Mouse (Mus musculus) fibroblast of lung, adult 2 months (primary cell): ENCODE data around the gene Inip.

Source experiments
- DNase-seq: peaks from one replicate; pipeline ENCODE4 v3.0.0-alpha.2; 2011; ENCODE audit warnings: low read depth

The Inip gene

DNA sequence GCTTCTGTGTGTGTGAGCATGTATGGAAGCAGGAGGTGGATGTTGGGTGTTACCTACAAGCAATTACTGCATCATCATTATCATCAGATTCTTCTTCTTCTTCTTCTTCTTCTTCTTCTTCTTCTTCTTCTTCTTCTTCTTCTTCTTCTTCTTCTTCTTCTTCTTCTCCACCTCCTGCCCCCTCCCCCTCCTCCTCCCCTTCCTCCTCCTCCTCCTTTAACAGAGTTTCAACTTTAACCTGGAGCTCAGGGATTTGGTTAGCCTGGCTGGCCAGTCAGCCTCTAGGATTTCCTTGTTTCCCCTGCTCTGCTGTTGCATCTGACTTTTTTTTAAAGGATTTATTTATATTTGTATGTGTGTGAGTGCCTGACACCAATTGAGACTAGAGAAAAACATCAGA is at the start of gene Inip:
Gene Inip (minus strand): TSS at position 101 of the 400 bp plus-strand sequence.
- no peak for DNase-seq

GRCm38 (mm10) chr4:59850181-59850580 is 48.8 kb upstream of the Inip start:
- DNase-seq, result no peak

DNA sequence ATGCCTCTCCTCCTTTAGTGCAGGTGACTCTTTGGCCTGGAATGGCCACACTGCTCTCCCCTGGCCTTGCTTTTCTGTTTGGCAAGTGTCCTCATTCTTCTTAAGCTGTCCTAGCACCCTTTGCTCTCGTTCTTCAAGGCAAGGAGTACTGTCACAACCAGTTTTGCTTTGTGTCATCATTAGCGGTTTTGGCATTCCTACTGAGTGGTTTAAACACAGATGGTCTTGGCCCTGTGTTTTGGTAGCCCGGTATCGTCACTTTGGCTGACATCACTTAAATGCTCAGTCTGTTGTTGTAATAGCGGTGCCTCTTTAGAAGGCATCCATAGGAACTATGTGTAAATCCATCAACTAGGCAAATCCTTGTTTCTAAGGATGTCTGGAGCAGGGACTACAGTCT is 46.1 kb upstream of the Inip start:
- no peak for DNase-seq

DNA sequence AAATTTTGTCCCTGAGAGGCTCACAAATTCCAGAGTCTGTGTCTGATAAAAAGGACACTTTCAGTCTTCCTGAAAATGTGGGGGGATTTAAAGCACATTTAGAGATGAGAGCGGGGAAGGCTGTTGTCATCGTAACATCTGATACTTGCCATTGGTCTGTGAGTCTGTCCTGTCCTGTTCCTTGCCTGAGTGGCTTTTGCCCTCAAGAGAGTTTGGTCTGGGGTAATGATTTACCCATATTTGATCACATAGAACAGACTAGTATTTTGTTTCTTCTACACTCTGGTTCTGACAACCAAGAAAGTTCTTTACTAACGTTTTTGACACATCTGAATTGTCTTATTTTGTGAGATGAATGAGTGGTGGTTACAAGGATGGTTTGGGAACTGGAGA is 43.9 kb upstream of the Inip start:
- DNase-seq, result no peak

DNA sequence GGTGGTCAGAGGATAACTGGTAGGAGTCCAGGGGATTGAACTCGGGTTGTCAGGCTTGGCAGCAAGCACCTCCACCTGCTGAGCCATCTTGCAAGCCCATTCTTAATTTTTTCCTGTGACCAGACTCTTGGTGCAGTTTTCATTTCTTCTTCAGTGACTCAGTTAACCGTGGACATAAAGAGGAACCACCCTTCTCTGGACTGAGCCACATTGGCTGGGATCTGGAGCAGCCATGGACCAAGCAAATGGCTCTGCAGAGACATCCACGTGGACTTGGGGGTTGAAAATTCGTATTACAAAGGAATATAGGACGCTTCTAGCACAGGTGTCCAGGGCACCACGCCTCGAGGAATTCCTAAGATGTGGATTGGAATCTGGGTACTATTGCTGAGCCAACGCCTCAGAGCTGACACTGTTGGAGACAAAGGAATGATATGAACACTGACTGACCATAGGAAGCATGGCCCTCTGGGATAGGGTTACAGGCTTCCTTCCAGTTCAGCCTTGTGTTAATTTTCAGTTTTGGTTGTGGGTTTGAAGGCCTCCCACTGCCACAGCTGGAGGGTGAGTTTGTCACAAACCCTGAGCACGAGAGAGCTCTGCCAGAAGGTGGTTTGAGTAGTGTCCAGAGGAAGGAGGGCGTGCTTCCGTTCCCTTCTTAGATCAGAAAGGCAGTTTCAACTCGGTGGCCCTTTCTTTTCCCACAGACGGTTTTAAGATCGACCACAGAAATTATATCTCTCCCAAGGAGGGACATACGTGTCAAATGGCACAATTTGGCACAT is 43.3 kb upstream of the Inip start:
- DNase-seq, result no peak

GRCm38 (mm10) chr4:59837659-59838058 is 36.3 kb upstream of the Inip start:
- DNase-seq, result no peak

- no peak for DNase-seq
Observed at GRCm38 (mm10) chr4:59832810-59833209, 31.4 kb upstream of the Inip start.

- no peak for DNase-seq
Observed at GRCm38 (mm10) chr4:59831038-59831437, 29.6 kb upstream of the Inip start.

DNA sequence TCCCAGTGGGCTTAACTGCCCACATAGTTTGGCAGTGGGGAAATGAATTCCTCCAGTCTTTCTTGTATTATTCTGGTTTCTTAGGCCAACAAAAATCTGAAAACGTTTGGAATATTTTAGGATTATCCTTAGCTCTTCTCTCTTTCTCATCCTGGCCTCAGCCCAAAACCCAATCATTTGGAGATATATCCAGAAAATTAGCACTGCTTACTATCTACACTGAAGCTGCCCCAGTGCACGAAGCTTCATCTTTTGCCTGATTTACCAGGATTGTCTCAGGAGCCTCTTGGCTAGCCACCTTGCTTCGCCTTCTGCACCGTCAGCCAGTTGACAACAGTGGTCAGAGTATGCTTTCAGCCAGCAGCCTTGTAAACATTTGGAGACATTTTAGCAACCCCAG is 27.7 kb upstream of the Inip start:
- DNase-seq, result no peak

DNA sequence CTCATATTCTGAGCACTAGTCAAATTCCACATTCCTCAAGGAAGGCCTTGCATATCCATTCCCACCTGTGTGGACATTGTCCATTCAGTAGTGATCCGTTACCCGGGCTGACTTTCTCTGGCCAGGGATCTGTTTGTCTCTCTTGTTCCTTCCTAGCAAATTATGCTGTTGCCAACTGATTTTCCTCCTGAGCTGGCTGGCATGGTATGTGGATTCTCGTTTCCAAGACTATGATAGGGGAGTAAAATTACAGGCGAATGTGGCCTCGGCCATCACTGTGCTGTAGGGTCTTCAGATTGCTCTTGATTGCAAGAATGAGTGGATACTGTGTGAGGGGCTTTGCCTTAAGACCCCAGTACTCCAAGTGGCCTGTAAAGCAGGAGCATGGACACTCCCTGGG is 25.0 kb upstream of the Inip start:
- no peak for DNase-seq

DNA sequence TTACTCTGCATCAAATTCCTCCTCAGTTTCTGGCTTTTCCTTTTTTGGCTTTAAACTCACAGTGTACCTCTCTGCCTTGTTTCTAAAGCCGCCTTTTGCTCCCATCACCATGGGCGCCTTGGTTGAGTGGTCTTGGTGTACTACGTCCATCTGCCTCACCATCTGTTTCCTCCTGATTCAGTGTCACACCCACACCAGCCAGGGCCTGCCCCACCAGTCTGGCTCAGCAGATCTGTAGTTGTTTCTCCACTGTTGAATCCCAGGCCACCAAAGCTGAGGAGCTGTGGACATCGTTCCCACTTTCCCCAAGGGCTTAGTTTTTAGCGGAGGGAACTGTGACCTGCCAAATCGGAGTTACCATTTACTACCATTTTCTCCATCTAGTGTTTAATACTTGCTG is 24.2 kb upstream of the Inip start:
- no peak for DNase-seq

- DNase-seq, result no peak
Observed at GRCm38 (mm10) chr4:59824860-59825259, 23.5 kb upstream of the Inip start.

GRCm38 (mm10) chr4:59823470-59823869 is 22.1 kb upstream of the Inip start:
- DNase-seq, result no peak

GRCm38 (mm10) chr4:59822119-59822518 is 20.7 kb upstream of the Inip start:
- no peak for DNase-seq

GRCm38 (mm10) chr4:59821516-59821915 is 20.1 kb upstream of the Inip start:
- DNase-seq, result no peak

- no peak for DNase-seq
Observed at GRCm38 (mm10) chr4:59819477-59820022, 18.2 kb upstream of the Inip start.

DNA sequence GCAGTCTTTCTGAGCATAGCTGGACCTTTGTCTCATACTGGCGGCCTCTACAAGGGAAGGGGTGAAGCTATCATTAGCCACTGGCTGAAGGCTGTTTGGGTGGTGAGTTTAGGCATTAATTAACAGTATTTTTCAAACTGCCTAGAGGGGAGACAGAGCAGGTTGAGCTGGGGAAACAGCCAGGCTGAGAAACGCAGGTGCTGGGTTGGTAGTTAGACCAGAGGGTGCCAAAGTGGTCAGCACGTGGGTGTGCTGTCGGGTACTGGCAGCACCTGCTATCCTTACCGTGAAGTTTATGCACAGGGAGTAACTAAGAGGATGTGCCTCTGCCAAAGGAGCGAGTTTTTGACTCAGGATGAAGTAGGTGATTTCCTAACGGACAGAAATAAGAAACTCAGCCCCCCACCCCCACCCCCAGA is 17.7 kb upstream of the Inip start:
- no peak for DNase-seq

- no peak for DNase-seq
Observed at GRCm38 (mm10) chr4:59818498-59818897, 17.1 kb upstream of the Inip start.

GRCm38 (mm10) chr4:59817790-59818189 is 16.4 kb upstream of the Inip start:
- DNase-seq, result no peak

GRCm38 (mm10) chr4:59816477-59816876 is 15.1 kb upstream of the Inip start:
- DNase-seq, result no peak

DNA sequence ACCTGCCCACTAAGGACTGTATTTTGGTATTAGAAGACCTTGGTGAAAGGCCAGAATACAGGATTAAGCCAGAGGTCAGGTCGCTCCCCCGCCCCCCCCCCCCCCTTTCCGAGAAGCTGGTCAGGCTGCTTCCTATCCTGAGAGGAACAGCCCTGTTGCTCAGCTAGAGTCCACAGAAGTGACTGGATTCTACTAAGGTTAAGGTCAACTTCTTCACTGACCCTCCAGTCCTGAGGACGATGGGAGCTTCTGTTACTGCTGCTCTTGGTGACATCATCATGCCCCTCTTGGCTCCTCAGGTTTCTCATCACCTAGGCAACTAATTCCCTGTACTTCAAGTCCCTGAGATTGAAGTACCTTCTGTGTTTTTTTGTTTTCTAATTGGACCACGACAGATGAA is 14.6 kb upstream of the Inip start:
- DNase-seq, result no peak

GRCm38 (mm10) chr4:59815121-59815810 is 13.9 kb upstream of the Inip start:
- DNase-seq, result no peak

- no peak for DNase-seq
Observed at GRCm38 (mm10) chr4:59814094-59814493, 12.7 kb upstream of the Inip start.
